Mouse (Mus musculus) megakaryocyte-erythroid progenitor cell, adult 5 weeks (primary cell): ENCODE measurements around the gene Maml1. TPM values are rescaled to one million over a fixed set of nuclear protein-coding genes. Genes with fewer than 3 reads are reported as not detected.

ENCODE experiments used
- polyA plus RNA-seq: library from polyadenylated mRNA; stranded (reverse); fragments of >175 nt; gene quantifications from 2 replicates; pipeline ENCODE4 v1.2.3, GENCODE M21; 2012

Gene Maml1
- polyA plus RNA-seq, result 15.5 and 17.3 TPM in 2 replicates

GRCm38 (mm10) chr11:50292190-50292855 lies at the start of gene Maml1:
Gene Maml1 (minus strand): TSS chr11:50292311.

GRCm38 (mm10) chr11:50325496-50326301 lies 33.6 kb upstream of the Maml1 start, which contains the start of gene Canx:
Gene Canx (minus strand): TSS chr11:50325673.

GRCm38 (mm10) chr11:50238324-50238723 lies 53.8 kb downstream of the Maml1 start, which contains the start of gene Ltc4s:
Gene Ltc4s (minus strand): TSS chr11:50238616.

GRCm38 (mm10) chr11:50210505-50211151 lies 81.5 kb downstream of the Maml1 start, which contains the start of the genes Sqstm1 and Mgat4b:
Gene Sqstm1 (minus strand): TSS chr11:50210827.
Gene Mgat4b (plus strand): TSS chr11:50210890.

Other genes starting within 250 kb of the Maml1 start
- gene Tbc1d9b, start 160.9 kb downstream of the Maml1 start, polyA plus RNA-seq, result 87.5 and 102 TPM in 2 replicates
- gene Mrnip, start 117.9 kb downstream of the Maml1 start, polyA plus RNA-seq, result 6.4 and 6.7 TPM in 2 replicates
- gene Sqstm1, start 81.5 kb downstream of the Maml1 start, polyA plus RNA-seq, result 206 and 241 TPM in 2 replicates
- 137 and 156 TPM in 2 replicates for gene Mgat4b, start 81.4 kb downstream of the Maml1 start, polyA plus RNA-seq
- gene Ltc4s, start 53.7 kb downstream of the Maml1 start, polyA plus RNA-seq, result 5.5 and 12.0 TPM in 2 replicates
- gene Canx, start 33.4 kb upstream of the Maml1 start, polyA plus RNA-seq, result 66.4 and 107 TPM in 2 replicates
- gene Cby3, start 62.2 kb upstream of the Maml1 start, polyA plus RNA-seq, result 0.11 and 0.84 TPM in 2 replicates
- 450 and 581 TPM in 2 replicates for gene Hnrnph1, start 84.7 kb upstream of the Maml1 start, polyA plus RNA-seq
- gene Rufy1, start 138.8 kb upstream of the Maml1 start, polyA plus RNA-seq, result 12.6 and 14.7 TPM in 2 replicates